Mouse (Mus musculus) spleen, adult 2 months (tissue): ENCODE data around the gene Stac.

Experiments
- CTCF ChIP-seq: fragments of 200-500 bp; IDR thresholded peaks from 2 replicates; pipeline ENCODE4 v1.5.1; 2011; ENCODE audit warnings: mild to moderate bottlenecking, inconsistent platforms; ENCODE audit not compliant: insufficient read depth, insufficient read length, insufficient replicate concordance; ENCODE audit errors: extremely low read depth
- POLR2A ChIP-seq: fragments of 200-500 bp; IDR thresholded peaks from 2 replicates; pipeline ENCODE4 v1.6.1; 2011; ENCODE audit warnings: low read depth, low read length, inconsistent platforms

DNA sequence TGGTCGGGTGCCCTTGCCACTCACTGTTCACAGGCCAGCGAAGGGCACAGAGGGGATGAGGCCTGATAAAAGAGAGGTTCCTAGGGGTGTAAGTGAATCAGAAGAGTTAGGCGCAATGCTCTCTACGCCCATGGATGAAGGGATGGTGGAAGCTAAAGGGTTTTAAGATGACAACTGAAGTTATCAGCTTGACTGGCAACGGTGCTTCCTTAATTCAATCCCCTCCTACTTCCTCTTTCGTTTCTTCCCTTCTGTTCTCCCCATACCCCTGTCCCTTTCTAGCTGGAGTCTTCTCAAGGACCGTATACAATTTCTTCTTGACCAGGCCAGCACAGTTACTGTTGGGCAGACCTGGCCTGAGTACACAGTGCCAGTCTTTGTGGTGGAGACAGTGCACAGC lies 126.9 kb downstream of the Stac start:
- TF ChIP-seq POLR2A, result no peak
- TF ChIP-seq CTCF, result no peak
